Mouse (Mus musculus) kidney, embryonic 14.5 days (tissue): ENCODE data around the gene Plxnb1. TPM values are rescaled to one million over a fixed set of nuclear protein-coding genes. Genes with fewer than 3 reads are reported as not detected.
A peak's percentile ranks its signal among the peaks of the same experiment; 100 is the strongest.

ENCODE experiments used
- ATAC-seq: fragments of 200-750 bp; cut with Nextera tagmentation; 2 replicates; pipeline ENCODE4 v1.8.0; 2017; ENCODE audit warnings: moderate number of reproducible peaks, mild to moderate bottlenecking, moderate TSS enrichment, moderate library complexity; ENCODE audit not compliant: low FRiP score, low TSS enrichment
- H3K27ac ChIP-seq: fragments of 300-500 bp; sonication (generic); 2 replicates; pipeline ENCODE4 v1.5.1; 2014; ENCODE audit warnings: low read depth, mild to moderate bottlenecking, low read length, moderate library complexity, mixed read lengths
- H3K27me3 ChIP-seq: fragments of 300-500 bp; sonication (generic); 2 replicates; pipeline ENCODE4 v1.6.1; 2014; ENCODE audit warnings: mild to moderate bottlenecking, low read length; ENCODE audit not compliant: control insufficient read depth, insufficient read depth
- H3K36me3 ChIP-seq: fragments of 300-500 bp; sonication (generic); 2 replicates; pipeline ENCODE4 v1.6.1; 2014; ENCODE audit warnings: low read length, mixed read lengths; ENCODE audit not compliant: control insufficient read depth, insufficient read depth
- H3K4me1 ChIP-seq: fragments of 300-500 bp; sonication (generic); 2 replicates; pipeline ENCODE4 v1.6.1; 2014; ENCODE audit warnings: low read length, mixed read lengths; ENCODE audit not compliant: control insufficient read depth, insufficient read depth
- H3K4me2 ChIP-seq: fragments of 300-500 bp; sonication (generic); replicated peaks from 2 replicates; pipeline ENCODE4 v1.6.1; 2014; ENCODE audit warnings: low read depth, mild to moderate bottlenecking, low read length
- H3K4me3 ChIP-seq: fragments of 300-500 bp; sonication (generic); 2 replicates; pipeline ENCODE4 v1.5.1; 2014; ENCODE audit warnings: mild to moderate bottlenecking, low read length
- H3K9ac ChIP-seq: fragments of 300-500 bp; sonication (generic); 2 replicates; pipeline ENCODE4 v1.6.1; 2014; ENCODE audit warnings: low read depth, mild to moderate bottlenecking, low read length, moderate library complexity
- H3K9me3 ChIP-seq: fragments of 300-500 bp; sonication (generic); 2 replicates; pipeline ENCODE4 v1.6.1; 2016; ENCODE audit warnings: low read length; ENCODE audit not compliant: control insufficient read depth
- WGBS: fragments of 180-500 bp; shearing (Covaris S2); extraction: QIAGEN DNeasy Blood & Tissue Kit; methylation state at CpG from one replicate; pipeline ENCODE4 v1.1.7; 2014; 5-methylcytosine and 5-hydroxymethylcytosine counted together
- polyA plus RNA-seq: library from polyadenylated mRNA; unstranded; fragments of >200 nt; fragmentation: Nextera tagmentation; extraction: Ambion mirVana; gene quantifications from 2 replicates; pipeline ENCODE4 v1.2.1, GENCODE M21; 2014

The Plxnb1 gene
- polyA plus RNA-seq, 1 experiment from 2014 or later = 17.0 TPM

GRCm38 (mm10) chr9:109103250-109103649 lies 8.1 kb downstream of the Plxnb1 start:
- WGBS = 69% methylated on average over 7 of the region's 7 CpGs
- Histone ChIP-seq H3K36me3 (peaks cover 71% of the 10 kb centered on the region), H3K27me3 (no peaks in the 10 kb centered on the region), H3K4me2 (no peak overlapping the region), H3K9ac (no peak overlapping the region), H3K4me3 (no peak overlapping the region), H3K4me1 (peaks cover 48% of the 10 kb centered on the region), H3K27ac (no peak overlapping the region), H3K9me3 (no peaks in the 10 kb centered on the region)
- no peak for ATAC-seq

- no peaks in the 10 kb centered on the region for H3K27me3 ChIP-seq
- peaks cover 80% of the 10 kb centered on the region for H3K36me3 ChIP-seq
- no peak overlapping the region for H3K4me3 ChIP-seq
- no peak overlapping the region for H3K27ac ChIP-seq
- H3K9me3 ChIP-seq = no peaks in the 10 kb centered on the region
- no peak overlapping the region for H3K4me2 ChIP-seq
- no peak for ATAC-seq
- peaks cover 39% of the 10 kb centered on the region for H3K4me1 ChIP-seq
- H3K9ac ChIP-seq = no peak overlapping the region
- WGBS = 90% methylated on average over 9 of the region's 9 CpGs
Measured at GRCm38 (mm10) chr9:109104083-109104482, 8.9 kb downstream of the Plxnb1 start.

GRCm38 (mm10) chr9:109105011-109105410 lies 9.8 kb downstream of the Plxnb1 start:
- Histone ChIP-seq H3K4me1 (peaks cover 33% of the 10 kb centered on the region), H3K36me3 (peaks cover 85% of the 10 kb centered on the region), H3K4me3 (no peak overlapping the region), H3K27me3 (no peaks in the 10 kb centered on the region), H3K9ac (no peak overlapping the region), H3K27ac (no peak overlapping the region), H3K9me3 (no peaks in the 10 kb centered on the region), H3K4me2 (no peak overlapping the region)
- 73% methylated on average over 12 of the region's 12 CpGs for WGBS
- ATAC-seq = no peak

- H3K27me3 ChIP-seq = no peaks in the 10 kb centered on the region
- no peak for ATAC-seq
- no peaks in the 10 kb centered on the region for H3K9me3 ChIP-seq
- peaks cover 85% of the 10 kb centered on the region for H3K36me3 ChIP-seq
- WGBS = 91% methylated on average over 12 of the region's 12 CpGs
- H3K4me3 ChIP-seq = no peak overlapping the region
- H3K4me2 ChIP-seq = no peak overlapping the region
- no peak overlapping the region for H3K9ac ChIP-seq
- peaks cover 29% of the 10 kb centered on the region for H3K4me1 ChIP-seq
- H3K27ac ChIP-seq = no peak overlapping the region
Measured at GRCm38 (mm10) chr9:109105648-109106047, 10.5 kb downstream of the Plxnb1 start.

DNA sequence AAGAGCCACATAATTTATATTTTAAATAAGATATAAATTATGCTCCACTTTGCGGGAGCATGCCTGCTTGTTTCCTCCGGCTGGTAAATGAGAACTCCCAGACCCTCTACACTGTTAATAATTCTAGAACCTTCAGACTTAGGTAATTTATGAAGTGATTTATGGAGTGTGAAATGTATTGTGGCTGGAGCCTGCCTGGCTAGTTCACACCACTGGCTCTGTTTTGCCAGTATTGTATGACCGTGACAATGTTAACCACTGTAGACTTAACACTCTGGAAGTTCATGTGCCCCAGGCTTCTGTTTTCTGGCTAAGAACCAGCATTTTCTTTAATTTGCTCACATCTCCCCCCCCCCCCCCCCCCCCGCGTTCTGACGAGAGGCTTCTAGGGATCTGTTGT lies 12.2 kb downstream of the Plxnb1 start:
- whole genome bisulfite sequencing = 26% methylated on average over 6 of the region's 6 CpGs
- Histone ChIP-seq H3K9me3 (no peaks in the 10 kb centered on the region), H3K9ac (no peak overlapping the region), H3K4me3 (no peak overlapping the region), H3K4me2 (no peak overlapping the region), H3K4me1 (peaks cover 25% of the 10 kb centered on the region), H3K27me3 (no peaks in the 10 kb centered on the region), H3K27ac (peak overlapping the region; percentile 69), H3K36me3 (peaks cover 92% of the 10 kb centered on the region)
- peak; percentile 79 for ATAC-seq

GRCm38 (mm10) chr9:109110240-109110639 lies 15.1 kb downstream of the Plxnb1 start:
- Histone ChIP-seq H3K4me2 (no peak overlapping the region), H3K4me3 (no peak overlapping the region), H3K36me3 (peaks cover 96% of the 10 kb centered on the region), H3K27me3 (no peaks in the 10 kb centered on the region), H3K27ac (no peak overlapping the region), H3K4me1 (peaks cover 20% of the 10 kb centered on the region), H3K9me3 (no peaks in the 10 kb centered on the region), H3K9ac (no peak overlapping the region)
- 95% methylated on average over 11 of the region's 11 CpGs for WGBS
- no peak for ATAC-seq

GRCm38 (mm10) chr9:109111101-109111500 lies 15.9 kb downstream of the Plxnb1 start:
- WGBS = 87% methylated on average over 4 of the region's 4 CpGs
- Histone ChIP-seq H3K9me3 (no peaks in the 10 kb centered on the region), H3K27ac (no peak overlapping the region), H3K9ac (no peak overlapping the region), H3K4me2 (no peak overlapping the region), H3K4me3 (no peak overlapping the region), H3K36me3 (peaks cover 96% of the 10 kb centered on the region), H3K27me3 (no peaks in the 10 kb centered on the region), H3K4me1 (peaks cover 16% of the 10 kb centered on the region)
- ATAC-seq = no peak

- H3K36me3 ChIP-seq = peaks cover 96% of the 10 kb centered on the region
- no peaks in the 10 kb centered on the region for H3K27me3 ChIP-seq
- ATAC-seq = no peak
- no peaks in the 10 kb centered on the region for H3K9me3 ChIP-seq
- no peak overlapping the region for H3K4me2 ChIP-seq
- 84% methylated on average over 9 of the region's 9 CpGs for WGBS
- H3K27ac ChIP-seq = no peak overlapping the region
- H3K4me3 ChIP-seq = no peak overlapping the region
- peaks cover 12% of the 10 kb centered on the region for H3K4me1 ChIP-seq
- no peak overlapping the region for H3K9ac ChIP-seq
Measured at GRCm38 (mm10) chr9:109111591-109111990, 16.4 kb downstream of the Plxnb1 start.

- 88% methylated on average over 8 of the region's 8 CpGs for WGBS
- ATAC-seq = no peak
Measured at GRCm38 (mm10) chr9:109113331-109113730, 18.1 kb downstream of the Plxnb1 start.

More at GRCm38 (mm10) chr9:109113331-109113730, 18.1 kb downstream of the Plxnb1 start:
- Histone ChIP-seq H3K4me1 (no peaks in the 10 kb centered on the region), H3K9me3 (no peaks in the 10 kb centered on the region), H3K9ac (no peak overlapping the region), H3K27ac (no peak overlapping the region), H3K27me3 (no peaks in the 10 kb centered on the region), H3K4me2 (no peak overlapping the region), H3K36me3 (peaks cover 98% of the 10 kb centered on the region), H3K4me3 (no peak overlapping the region)
